Mouse (Mus musculus): ENCODE data around the gene Opcml. TPM values are rescaled to one million over a fixed set of nuclear protein-coding genes. Genes with fewer than 3 reads are reported as not detected.

The Opcml gene
- 0.10 TPM for polyA plus RNA-seq (2015; fragmentation: Illumina TruSeq; extraction: RNeasy Lipid Tissue Mini Kit (QIAGEN cat#74804); ENCODE audit: insufficient read depth, low replicate concordance)

DNA sequence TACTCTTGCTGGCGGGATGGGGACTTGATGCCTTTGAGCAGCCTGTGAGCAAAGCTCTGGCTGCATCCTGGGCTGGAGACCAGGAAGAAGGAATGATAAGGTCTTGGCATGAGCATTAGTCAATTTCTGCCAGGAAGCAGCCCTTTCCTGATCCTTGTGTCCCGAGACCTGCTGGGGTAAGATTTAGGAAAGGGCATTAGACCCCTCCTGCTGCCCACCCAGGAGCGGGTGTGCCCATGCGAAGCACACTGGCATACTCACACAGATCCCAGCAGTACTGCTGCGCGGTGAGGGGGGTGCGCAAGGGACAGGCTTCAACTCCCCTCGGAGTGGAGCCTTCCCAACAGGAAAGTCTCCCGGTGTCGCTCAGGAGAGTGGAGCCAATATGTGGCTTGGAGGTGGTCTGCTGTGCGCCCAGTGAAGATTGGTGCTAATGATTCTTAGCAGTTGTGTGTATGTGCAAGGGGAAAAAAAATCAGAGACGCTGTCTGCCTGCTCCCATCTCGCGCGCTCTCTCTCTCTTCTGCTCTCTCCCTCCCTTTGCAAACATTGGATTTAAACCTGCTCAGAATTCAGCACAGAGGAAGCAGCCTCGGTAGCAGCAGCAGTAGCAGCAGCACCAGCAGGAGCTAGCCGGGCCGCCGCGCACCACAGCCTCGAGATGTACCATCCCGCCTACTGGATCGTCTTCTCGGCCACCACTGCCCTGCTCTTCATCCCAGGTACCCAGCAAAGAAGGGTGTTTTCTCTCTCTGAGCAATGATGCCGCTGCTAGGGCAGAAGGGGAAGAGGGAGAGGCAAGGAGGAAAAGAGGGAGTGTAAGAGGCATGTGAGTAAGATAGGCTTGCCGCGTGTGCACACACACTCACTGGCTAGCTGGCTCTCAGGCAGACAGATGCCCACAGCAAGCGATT lies at the start of gene Opcml:
Gene Opcml, plus strand, starts transcription at position 51 of the 914 bp plus-strand sequence.

Measured in spleen, adult 10 weeks (tissue).